Mouse (Mus musculus): ENCODE measurements around the gene Klf16.

DNA sequence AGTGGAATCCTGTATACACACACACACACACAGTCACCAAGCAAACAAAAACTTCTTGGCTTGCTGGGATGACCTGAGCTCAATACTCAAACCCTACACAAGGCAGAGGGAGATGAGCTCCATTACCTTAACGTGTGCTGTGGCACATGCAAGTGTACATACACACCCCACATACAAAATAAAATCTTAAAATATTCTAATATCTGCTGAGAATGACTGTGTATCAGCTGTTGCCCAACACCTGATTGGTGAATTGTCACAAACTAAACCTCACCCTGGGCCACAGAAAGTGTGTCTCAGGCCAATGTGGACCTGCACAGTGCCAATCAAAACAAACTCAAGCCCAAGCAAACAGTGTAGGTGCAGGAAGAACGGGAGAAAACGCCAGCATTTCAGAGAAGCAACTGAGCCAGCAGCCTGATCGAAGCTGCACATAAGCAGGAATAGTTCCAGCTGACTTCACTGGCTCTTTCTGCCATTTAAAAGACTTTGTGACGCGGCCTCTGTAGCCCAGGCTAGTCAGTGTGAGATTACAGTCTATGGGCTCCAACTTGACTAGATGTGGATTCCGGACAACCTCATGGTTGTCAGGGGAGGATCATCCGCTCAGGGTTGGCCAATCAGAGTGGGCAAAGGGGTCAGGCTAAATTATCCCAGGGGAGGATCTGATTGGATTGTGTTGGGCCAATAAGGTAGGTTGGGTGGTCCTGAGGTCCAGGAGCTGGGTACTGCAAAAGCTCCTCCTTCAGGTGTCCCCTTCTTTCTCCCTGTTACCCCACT is 42.5 kb upstream of the Klf16 start:
- TF ChIP-seq CEBPB (IDR thresholded peaks at IDR 0.05; ENCODE audit: insufficient read depth, poor library complexity, severe bottlenecking): no peak
- TF ChIP-seq USF1 (IDR thresholded peaks at IDR 0.05; ENCODE audit: low read depth): no peak
- no peak for TF ChIP-seq POLR2A (IDR thresholded peaks at IDR 0.05; ENCODE audit: insufficient read length, low read depth)
- no peak for TF ChIP-seq E2F4 (IDR thresholded peaks at IDR 0.05; ENCODE audit: insufficient read depth)
- no peak for TF ChIP-seq MAX (IDR thresholded peaks at IDR 0.05; ENCODE audit: low read depth)

Measured in myocyte (in vitro differentiated cells).